37 mouse cellular contexts compared by ENCODE assay signal in genomic region chr10:23892987-23893386, GRCm38 (mm10). TPM values are rescaled to one million over a fixed set of nuclear protein-coding genes. Genes with fewer than 3 reads are reported as not detected.
"Had no signal": no experiment of that assay in that cellular context is flagged by ENCODE, and none has a peak within 500 bp of the region (broad histone marks: within the 10 kb centered on the region; RNA-seq: fewer than 3 reads in every experiment).

No protein-coding gene starts in this region.

- H3K4me3 ChIP-seq: gastrocnemius, adult 2 months; heart, adult 2 months; heart, embryonic 13.5 days; heart, embryonic 15.5 days; hindbrain, embryonic 13.5 days; hindbrain, embryonic 15.5 days; intestine, embryonic 15.5 days; layer of hippocampus, adult 2 months; left cerebral cortex, adult 2 months; limb, embryonic 10.5 days; limb, embryonic 12.5 days had no signal

- H3K9me3 ChIP-seq: heart, embryonic 13.5 days; heart, embryonic 15.5 days; hindbrain, embryonic 13.5 days; hindbrain, embryonic 15.5 days; intestine, embryonic 15.5 days; limb, embryonic 10.5 days; limb, embryonic 12.5 days had no signal

- ATAC-seq: forebrain, embryonic 16.5 days; inflammation-experienced regulatory T-cells, adult 6 months; intestine, embryonic 15.5 days; intestine, postnatal 0 days had no signal

- H3K36me3 ChIP-seq: heart, embryonic 13.5 days; heart, embryonic 15.5 days; hindbrain, embryonic 13.5 days; hindbrain, embryonic 15.5 days; intestine, embryonic 15.5 days; limb, embryonic 10.5 days; limb, embryonic 12.5 days had no signal

- H3K27me3 ChIP-seq: heart, embryonic 13.5 days; heart, embryonic 15.5 days; hindbrain, embryonic 13.5 days; hindbrain, embryonic 15.5 days; intestine, embryonic 15.5 days; limb, embryonic 12.5 days had no signal

- DNase-seq: gastrocnemius, adult 2 months; gastrocnemius, postnatal 10 days; gastrocnemius, postnatal 25 days; heart, adult 11 months; heart, adult 2 months; heart, postnatal 14 days; heart, postnatal 36 days; kidney, adult 18-20 months; kidney, adult 8-10 months; kidney, postnatal 10 days; kidney, postnatal 25 days; kidney, postnatal 4 days had no signal

- H3K4me2 ChIP-seq: heart, embryonic 11.5 days; heart, embryonic 13.5 days; heart, embryonic 15.5 days; hindbrain, embryonic 13.5 days; hindbrain, embryonic 15.5 days; intestine, embryonic 15.5 days; limb, embryonic 12.5 days had no signal

- H3K9ac ChIP-seq: heart, embryonic 13.5 days; heart, embryonic 15.5 days; hindbrain, embryonic 13.5 days; hindbrain, embryonic 15.5 days; intestine, embryonic 15.5 days; limb, embryonic 12.5 days had no signal

- H3K27ac ChIP-seq: gastrocnemius, adult 2 months; heart, adult 2 months; heart, embryonic 13.5 days; heart, embryonic 15.5 days; hindbrain, embryonic 13.5 days; hindbrain, embryonic 15.5 days; intestine, embryonic 15.5 days; layer of hippocampus, adult 2 months; left cerebral cortex, adult 2 months; limb, embryonic 10.5 days; limb, embryonic 12.5 days had no signal

RNA-seq across cellular contexts. Expression of gene Vnn1, which starts 1.5 kb away (rescaled TPM):
- polyA plus RNA-seq: inflammation-experienced regulatory T-cells, adult 6 months had no signal

RNA-seq across cellular contexts. Expression of gene Taar1, which starts 27.2 kb away (rescaled TPM):
- total RNA-seq: gastrocnemius, adult 2 months; gastrocnemius, postnatal 10 days; gastrocnemius, postnatal 25 days; gastrocnemius, postnatal 4 days; heart, adult 2 months; heart, postnatal 14 days; heart, postnatal 36 days; hematopoietic stem cell, adult 5-6 weeks; layer of hippocampus, adult 2 months; layer of hippocampus, postnatal 10 days; layer of hippocampus, postnatal 25 days; left cerebral cortex, adult 2 months; left cerebral cortex, postnatal 14 days; left cerebral cortex, postnatal 36 days had no signal
- polyA plus RNA-seq: forebrain, embryonic 16.5 days; frontal cortex, adult 2 months; heart, adult 2 months; heart, embryonic 11.5 days; heart, embryonic 13.5 days; heart, embryonic 15.5 days; heart, postnatal 0 days; hindbrain, embryonic 11.5 days; hindbrain, embryonic 13.5 days; hindbrain, embryonic 15.5 days; inflammation-experienced regulatory T-cells, adult 6 months; intestine, embryonic 15.5 days; intestine, postnatal 0 days; kidney, embryonic 14.5 days; kidney, embryonic 16.5 days; limb, embryonic 10.5 days; limb, embryonic 12.5 days; limb, embryonic 14.5 days had no signal

RNA-seq across cellular contexts. Expression of gene Vnn3, which starts 41.7 kb away (rescaled TPM):
- total RNA-seq: gastrocnemius, adult 2 months; heart, adult 2 months; heart, postnatal 14 days; hematopoietic stem cell, adult 5-6 weeks; left cerebral cortex, adult 2 months had no signal
- polyA plus RNA-seq: forebrain, embryonic 16.5 days; heart, embryonic 11.5 days; heart, embryonic 13.5 days; hindbrain, embryonic 13.5 days; hindbrain, embryonic 15.5 days; inflammation-experienced regulatory T-cells, adult 6 months; kidney, embryonic 14.5 days; limb, embryonic 10.5 days; limb, embryonic 12.5 days had no signal

RNA-seq across cellular contexts. Expression of gene Taar2, which starts 45.4 kb away (rescaled TPM):
- total RNA-seq: gastrocnemius, adult 2 months; gastrocnemius, postnatal 10 days; gastrocnemius, postnatal 25 days; gastrocnemius, postnatal 4 days; heart, adult 2 months; heart, postnatal 14 days; heart, postnatal 36 days; hematopoietic stem cell, adult 5-6 weeks; layer of hippocampus, adult 2 months; layer of hippocampus, postnatal 10 days; layer of hippocampus, postnatal 25 days; left cerebral cortex, adult 2 months; left cerebral cortex, postnatal 14 days; left cerebral cortex, postnatal 36 days had no signal
- polyA plus RNA-seq: forebrain, embryonic 16.5 days; frontal cortex, adult 2 months; heart, adult 2 months; heart, embryonic 11.5 days; heart, embryonic 13.5 days; heart, embryonic 15.5 days; heart, postnatal 0 days; hindbrain, embryonic 11.5 days; hindbrain, embryonic 13.5 days; hindbrain, embryonic 15.5 days; inflammation-experienced regulatory T-cells, adult 6 months; intestine, postnatal 0 days; kidney, embryonic 14.5 days; kidney, embryonic 16.5 days; limb, embryonic 10.5 days; limb, embryonic 12.5 days; limb, embryonic 14.5 days had no signal

RNA-seq across cellular contexts. Expression of gene Taar3, which starts 56.4 kb away (rescaled TPM):
- total RNA-seq: gastrocnemius, adult 2 months; gastrocnemius, postnatal 10 days; gastrocnemius, postnatal 25 days; gastrocnemius, postnatal 4 days; heart, adult 2 months; heart, postnatal 14 days; heart, postnatal 36 days; hematopoietic stem cell, adult 5-6 weeks; layer of hippocampus, adult 2 months; layer of hippocampus, postnatal 10 days; layer of hippocampus, postnatal 25 days; left cerebral cortex, adult 2 months; left cerebral cortex, postnatal 14 days; left cerebral cortex, postnatal 36 days had no signal
- polyA plus RNA-seq: forebrain, embryonic 16.5 days; frontal cortex, adult 2 months; heart, adult 2 months; heart, embryonic 11.5 days; heart, embryonic 13.5 days; heart, embryonic 15.5 days; heart, postnatal 0 days; hindbrain, embryonic 11.5 days; hindbrain, embryonic 13.5 days; hindbrain, embryonic 15.5 days; inflammation-experienced regulatory T-cells, adult 6 months; intestine, embryonic 15.5 days; intestine, postnatal 0 days; kidney, embryonic 14.5 days; kidney, embryonic 16.5 days; limb, embryonic 10.5 days; limb, embryonic 12.5 days; limb, embryonic 14.5 days had no signal
